Mouse (Mus musculus) midbrain, embryonic 16.5 days (tissue): ENCODE measurements around the gene Ifna11. TPM values are rescaled to one million over a fixed set of nuclear protein-coding genes. Genes with fewer than 3 reads are reported as not detected.
"Not testable (repeated sequence)": the region's sequence is repeated elsewhere in the genome, so short reads cannot be mapped to it uniquely, and the experiment has no call there.

Source experiments
- ATAC-seq: fragments of 200-750 bp; cut with Nextera tagmentation; 2 replicates; pipeline ENCODE4 v1.8.0; 2017; ENCODE audit warnings: moderate TSS enrichment
- H3K27ac ChIP-seq: fragments of 300-500 bp; sonication (generic); 2 replicates; pipeline ENCODE4 v1.5.1; 2014; ENCODE audit warnings: mild to moderate bottlenecking, low read length, mixed read lengths
- H3K27me3 ChIP-seq: fragments of 300-500 bp; sonication (generic); 2 replicates; pipeline ENCODE4 v1.6.1; 2014; ENCODE audit warnings: low read depth, low read length, mixed read lengths; ENCODE audit not compliant: control insufficient read depth, insufficient read depth
- H3K36me3 ChIP-seq: fragments of 300-500 bp; sonication (generic); 2 replicates; pipeline ENCODE4 v1.6.1; 2014; ENCODE audit warnings: mild to moderate bottlenecking, low read length, moderate library complexity, mixed read lengths; ENCODE audit not compliant: control insufficient read depth, insufficient read depth
- H3K4me1 ChIP-seq: fragments of 300-500 bp; sonication (generic); 2 replicates; pipeline ENCODE4 v1.6.1; 2014; ENCODE audit warnings: mild to moderate bottlenecking, low read length, mixed read lengths; ENCODE audit not compliant: control insufficient read depth, insufficient read depth
- H3K4me2 ChIP-seq: fragments of 300-500 bp; sonication (generic); 2 replicates; pipeline ENCODE4 v1.6.1; 2014; ENCODE audit warnings: mild to moderate bottlenecking, low read length, mixed read lengths
- H3K4me3 ChIP-seq: fragments of 300-500 bp; sonication (generic); 2 replicates; pipeline ENCODE4 v1.5.1; 2014; ENCODE audit warnings: low read depth, mild to moderate bottlenecking, low read length, moderate library complexity, mixed read lengths
- H3K9ac ChIP-seq: fragments of 300-500 bp; sonication (generic); 2 replicates; pipeline ENCODE4 v1.6.1; 2014; ENCODE audit warnings: low read depth, low read length, mixed read lengths
- H3K9me3 ChIP-seq: fragments of 300-500 bp; sonication (generic); replicated peaks from 2 replicates; pipeline ENCODE4 v1.6.1; 2014; ENCODE audit warnings: mild to moderate bottlenecking, low read length, mixed read lengths; ENCODE audit not compliant: control insufficient read depth, poor library complexity, severe bottlenecking
- WGBS: fragments of 180-500 bp; shearing (Covaris S2); extraction: QIAGEN DNeasy Blood & Tissue Kit; methylation state at CpG from one replicate; pipeline ENCODE4 v1.1.7; 2014; 5-methylcytosine and 5-hydroxymethylcytosine counted together
- polyA plus RNA-seq: library from polyadenylated mRNA; unstranded; fragments of >200 nt; fragmentation: Nextera tagmentation; extraction: Ambion mirVana; gene quantifications from 2 replicates; pipeline ENCODE4 v1.2.1, GENCODE M21; 2015

Gene Ifna11
- polyA plus RNA-seq, 1 experiment from 2014 or later: not detected

DNA sequence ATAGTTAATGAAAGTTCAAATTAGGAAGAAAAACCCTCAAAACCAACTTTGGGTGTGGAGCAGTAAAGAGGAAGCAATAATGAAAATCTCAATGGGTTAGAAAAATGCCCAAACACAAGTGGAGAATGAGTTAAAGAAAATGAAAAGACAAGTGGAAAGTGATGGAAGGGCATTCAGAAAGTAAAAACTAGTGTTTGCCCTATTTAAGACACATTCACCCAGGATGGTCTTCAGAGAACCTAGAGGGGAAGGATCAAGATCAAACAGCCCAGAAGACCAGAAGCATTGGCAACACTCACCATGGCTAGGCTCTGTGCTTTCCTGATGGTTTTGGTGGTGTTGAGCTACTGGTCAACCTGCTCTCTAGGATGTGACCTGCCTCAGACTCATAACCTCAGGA, 7.4 kb downstream of the Ifna11 start, which contains the start of gene Ifna6:
Gene Ifna6, plus strand, starts transcription at position 301 of the 400 bp plus-strand sequence.
- not testable (repeated sequence) for H3K4me2 ChIP-seq, H3K36me3 ChIP-seq, H3K4me1 ChIP-seq, H3K9me3 ChIP-seq, H3K9ac ChIP-seq, H3K27me3 ChIP-seq, ATAC-seq, H3K4me3 ChIP-seq, H3K27ac ChIP-seq

DNA sequence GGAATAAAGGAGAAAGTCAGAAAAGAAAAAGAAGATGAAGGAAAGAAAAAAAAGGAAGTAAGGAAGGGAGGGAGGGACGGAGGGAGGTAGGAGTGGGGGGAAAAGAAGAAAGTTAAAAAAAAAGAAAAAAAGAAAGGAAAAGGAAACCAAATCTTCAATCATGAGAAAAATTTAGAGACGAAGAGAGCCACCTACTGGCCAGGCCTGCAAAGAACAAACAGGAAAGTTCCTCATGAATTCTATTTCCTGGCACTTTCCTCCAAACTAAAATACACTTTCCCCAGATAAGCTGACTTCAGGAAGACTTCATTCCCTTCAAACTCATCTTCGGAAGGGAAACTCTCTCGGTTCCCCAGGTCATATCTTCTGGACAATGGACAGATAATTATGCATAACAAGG, 10.8 kb downstream of the Ifna11 start:
- Histone ChIP-seq H3K9ac (no peak overlapping the region), H3K4me2 (no peak overlapping the region), H3K27ac (no peak overlapping the region), H3K9me3 (no peaks in the 10 kb centered on the region), H3K4me1 (no peaks in the 10 kb centered on the region), H3K27me3 (no peaks in the 10 kb centered on the region), H3K36me3 (no peaks in the 10 kb centered on the region), H3K4me3 (no peak overlapping the region)
- no peak for ATAC-seq
- 24% methylated on average over 4 of the region's 4 CpGs for WGBS

- not testable (repeated sequence) for H3K4me3 ChIP-seq, H3K27ac ChIP-seq, H3K9ac ChIP-seq, ATAC-seq, H3K36me3 ChIP-seq, H3K4me2 ChIP-seq, H3K9me3 ChIP-seq, H3K4me1 ChIP-seq, H3K27me3 ChIP-seq
- WGBS: 94% methylated on average over 1 of the region's 1 CpGs
Observed at GRCm38 (mm10) chr4:88835225-88835624, 15.5 kb downstream of the Ifna11 start, which contains the start of gene Ifna5. TSS of gene Ifna5 (plus strand) at chr4:88835525.

DNA sequence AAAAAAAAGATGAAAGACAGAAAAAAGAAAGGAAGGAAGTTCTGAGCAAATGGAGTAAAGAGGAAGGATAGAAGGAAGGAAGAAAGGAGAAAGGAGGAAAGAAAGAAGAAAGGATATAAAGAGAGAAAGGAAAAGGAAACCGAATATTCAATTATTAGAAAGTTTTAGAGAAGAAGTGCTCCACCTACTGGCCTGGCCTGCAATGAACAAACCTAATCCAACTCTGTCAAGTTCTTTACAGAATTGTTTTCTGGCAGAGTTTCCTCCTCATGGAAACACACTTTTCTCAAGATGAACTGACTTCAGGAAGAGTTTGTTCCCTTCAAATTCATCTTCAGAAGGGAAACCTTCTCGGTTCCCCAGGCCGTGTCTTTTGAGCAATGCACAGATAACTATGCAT, 19.1 kb downstream of the Ifna11 start:
- WGBS: 43% methylated on average over 3 of the region's 3 CpGs
- Histone ChIP-seq H3K9me3 (no peaks in the 10 kb centered on the region), H3K4me1 (no peaks in the 10 kb centered on the region), H3K27me3 (no peaks in the 10 kb centered on the region), H3K36me3 (no peaks in the 10 kb centered on the region), H3K9ac (no peak overlapping the region), H3K4me2 (no peak overlapping the region), H3K27ac (no peak overlapping the region), H3K4me3 (no peak overlapping the region)
- ATAC-seq: no peak

DNA sequence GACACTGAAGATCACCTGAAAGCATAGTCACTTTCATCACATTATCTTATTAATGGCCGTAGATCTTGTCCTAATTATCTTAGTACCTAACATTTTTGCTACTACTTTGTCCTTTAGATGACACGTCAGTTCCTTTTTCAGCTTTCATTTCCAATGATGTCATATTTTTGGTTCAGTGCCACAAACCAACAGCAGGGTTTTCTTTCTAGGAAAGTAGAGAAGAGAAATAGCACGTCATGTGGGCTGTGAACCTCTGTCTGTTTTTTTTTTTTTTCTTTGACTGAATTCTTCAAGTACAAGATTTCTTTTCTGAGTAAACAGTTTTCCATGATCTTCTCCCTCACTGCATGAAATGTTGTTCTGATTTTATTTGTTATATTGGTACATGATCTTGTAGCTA, 20.3 kb downstream of the Ifna11 start:
- H3K27me3 ChIP-seq: no peaks in the 10 kb centered on the region
- no peak overlapping the region for H3K4me2 ChIP-seq
- H3K9me3 ChIP-seq: no peaks in the 10 kb centered on the region
- no peak for ATAC-seq
- H3K27ac ChIP-seq: no peak overlapping the region
- no peaks in the 10 kb centered on the region for H3K36me3 ChIP-seq
- H3K9ac ChIP-seq: no peak overlapping the region
- no peak overlapping the region for H3K4me3 ChIP-seq
- 84% methylated on average over 3 of the region's 3 CpGs for WGBS
- H3K4me1 ChIP-seq: no peaks in the 10 kb centered on the region

DNA sequence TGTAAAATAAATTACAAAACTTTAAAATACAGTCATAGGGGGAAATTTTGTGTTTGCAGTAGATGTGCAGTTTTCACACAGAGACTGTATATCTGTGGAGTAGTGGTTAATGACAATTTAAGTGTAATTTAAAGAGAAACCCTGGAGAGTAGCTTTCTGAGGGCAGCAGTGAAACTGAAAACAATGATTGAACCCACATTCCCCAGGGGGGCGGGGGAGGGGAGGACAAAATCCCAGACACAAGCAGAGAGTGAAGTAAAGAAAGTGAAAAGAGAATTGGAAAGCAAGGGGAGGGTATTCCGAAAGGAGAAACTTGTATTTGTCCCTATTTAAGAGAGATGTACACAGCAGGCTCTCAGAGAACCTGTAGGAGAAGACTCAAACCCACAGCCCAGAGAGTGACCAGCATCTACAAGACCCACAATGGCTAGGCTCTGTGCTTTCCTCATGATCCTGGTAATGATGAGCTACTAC, 21.7 kb downstream of the Ifna11 start, which contains the start of gene Ifna4:
Gene Ifna4, plus strand, starts transcription at position 424 of the 474 bp plus-strand sequence.
- H3K4me1 ChIP-seq: no peaks in the 10 kb centered on the region
- no peaks in the 10 kb centered on the region for H3K36me3 ChIP-seq
- no peak within 1 kb of the TSS for H3K27ac ChIP-seq
- no peak for ATAC-seq
- H3K9me3 ChIP-seq: no peaks in the 10 kb centered on the region
- H3K4me2 ChIP-seq: no peak within 1 kb of the TSS
- H3K9ac ChIP-seq: no peak within 1 kb of the TSS
- 50% methylated on average over 2 of the region's 2 CpGs for WGBS
- no peaks in the 10 kb centered on the region for H3K27me3 ChIP-seq
- no peak within 1 kb of the TSS for H3K4me3 ChIP-seq

- Histone ChIP-seq H3K4me3 (no peak overlapping the region), H3K4me2 (no peak overlapping the region), H3K36me3 (no peaks in the 10 kb centered on the region), H3K27me3 (no peaks in the 10 kb centered on the region), H3K9me3 (no peaks in the 10 kb centered on the region), H3K27ac (no peak overlapping the region), H3K9ac (no peak overlapping the region), H3K4me1 (no peaks in the 10 kb centered on the region)
- no peak for ATAC-seq
- 50% methylated on average over 2 of the region's 2 CpGs for WGBS
Observed at GRCm38 (mm10) chr4:88845334-88845733, 25.6 kb downstream of the Ifna11 start.

DNA sequence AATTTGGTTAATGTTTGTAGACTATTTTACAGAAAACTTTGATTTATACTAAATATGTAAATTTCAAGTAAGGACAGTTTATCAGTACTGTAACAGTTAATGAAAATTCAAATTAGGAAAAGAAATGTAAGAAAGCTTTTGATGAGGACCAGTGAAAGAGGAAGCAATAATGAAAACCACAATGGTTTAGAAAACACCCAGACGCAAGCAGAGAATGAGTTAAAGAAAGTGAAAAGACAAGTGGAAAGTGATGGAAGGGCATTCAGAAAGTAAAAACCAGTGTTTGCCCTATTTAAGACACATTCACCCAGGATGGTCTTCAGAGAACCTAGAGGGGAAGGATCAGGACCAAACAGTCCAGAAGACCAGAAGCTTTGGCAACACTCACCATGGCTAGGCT, 29.9 kb downstream of the Ifna11 start, which contains the start of gene Ifna1:
Gene Ifna1, plus strand, starts transcription at position 390 of the 400 bp plus-strand sequence.
- no peak within 1 kb of the TSS for H3K9ac ChIP-seq
- H3K4me3 ChIP-seq: no peak within 1 kb of the TSS
- no peaks in the 10 kb centered on the region for H3K36me3 ChIP-seq
- H3K9me3 ChIP-seq: no peaks in the 10 kb centered on the region
- H3K4me2 ChIP-seq: no peak within 1 kb of the TSS
- no peaks in the 10 kb centered on the region for H3K27me3 ChIP-seq
- WGBS: 76% methylated on average over 1 of the region's 1 CpGs
- ATAC-seq: no peak
- no peaks in the 10 kb centered on the region for H3K4me1 ChIP-seq
- no peak within 1 kb of the TSS for H3K27ac ChIP-seq

- WGBS: 22% methylated on average over 4 of the region's 4 CpGs
- Histone ChIP-seq H3K9ac (no peak overlapping the region), H3K27ac (no peak overlapping the region), H3K4me3 (no peak overlapping the region), H3K9me3 (no peaks in the 10 kb centered on the region), H3K36me3 (no peaks in the 10 kb centered on the region), H3K4me1 (no peaks in the 10 kb centered on the region), H3K27me3 (no peaks in the 10 kb centered on the region), H3K4me2 (no peak overlapping the region)
- ATAC-seq: no peak
Observed at GRCm38 (mm10) chr4:88851026-88851763, 31.4 kb downstream of the Ifna11 start.
